Mouse (Mus musculus) kidney, embryonic 16.5 days (tissue): ENCODE data around the gene Adh1. TPM values are rescaled to one million over a fixed set of nuclear protein-coding genes. Genes with fewer than 3 reads are reported as not detected.
A peak's percentile ranks its signal among the peaks of the same experiment; 100 is the strongest.

Source experiments
- ATAC-seq: fragments of 200-750 bp; cut with Nextera tagmentation; 2 replicates; pipeline ENCODE4 v1.8.0; 2017; ENCODE audit warnings: moderate TSS enrichment; ENCODE audit not compliant: low FRiP score, low TSS enrichment
- H3K27ac ChIP-seq: fragments of 300-500 bp; sonication (generic); 2 replicates; pipeline ENCODE4 v1.5.1; 2014; ENCODE audit warnings: low read length
- H3K27me3 ChIP-seq: fragments of 300-500 bp; sonication (generic); 2 replicates; pipeline ENCODE4 v1.6.1; 2014; ENCODE audit warnings: low read length, control low read depth, mixed read lengths; ENCODE audit not compliant: insufficient read depth
- H3K36me3 ChIP-seq: fragments of 300-500 bp; sonication (generic); 2 replicates; pipeline ENCODE4 v1.6.1; 2014; ENCODE audit warnings: low read length, control low read depth, mixed read lengths; ENCODE audit not compliant: insufficient read depth
- H3K4me1 ChIP-seq: fragments of 300-500 bp; sonication (generic); 2 replicates; pipeline ENCODE4 v1.6.1; 2014; ENCODE audit warnings: low read length, control low read depth, mixed read lengths; ENCODE audit not compliant: insufficient read depth
- H3K4me2 ChIP-seq: fragments of 300-500 bp; sonication (generic); replicated peaks from 2 replicates; pipeline ENCODE4 v1.6.1; 2014; ENCODE audit warnings: low read depth, low read length
- H3K4me3 ChIP-seq: fragments of 300-500 bp; sonication (generic); 2 replicates; pipeline ENCODE4 v1.5.1; 2014; ENCODE audit warnings: mild to moderate bottlenecking, low read length
- H3K9ac ChIP-seq: fragments of 300-500 bp; sonication (generic); replicated peaks from 2 replicates; pipeline ENCODE4 v1.6.1; 2014; ENCODE audit warnings: low read length
- H3K9me3 ChIP-seq: fragments of 300-500 bp; sonication (generic); 2 replicates; pipeline ENCODE4 v1.6.1; 2016; ENCODE audit warnings: low read length, control low read depth
- WGBS: fragments of 180-500 bp; shearing (Covaris S2); extraction: QIAGEN DNeasy Blood & Tissue Kit; methylation state at CpG from one replicate; pipeline ENCODE4 v1.1.7; 2014; 5-methylcytosine and 5-hydroxymethylcytosine counted together
- polyA plus RNA-seq: library from polyadenylated mRNA; unstranded; fragments of >200 nt; fragmentation: Nextera tagmentation; extraction: Ambion mirVana; gene quantifications from 2 replicates; pipeline ENCODE4 v1.2.1, GENCODE M21; 2015

Adh1 gene
- polyA plus RNA-seq, 1 experiment from 2014 or later: 115 TPM

DNA sequence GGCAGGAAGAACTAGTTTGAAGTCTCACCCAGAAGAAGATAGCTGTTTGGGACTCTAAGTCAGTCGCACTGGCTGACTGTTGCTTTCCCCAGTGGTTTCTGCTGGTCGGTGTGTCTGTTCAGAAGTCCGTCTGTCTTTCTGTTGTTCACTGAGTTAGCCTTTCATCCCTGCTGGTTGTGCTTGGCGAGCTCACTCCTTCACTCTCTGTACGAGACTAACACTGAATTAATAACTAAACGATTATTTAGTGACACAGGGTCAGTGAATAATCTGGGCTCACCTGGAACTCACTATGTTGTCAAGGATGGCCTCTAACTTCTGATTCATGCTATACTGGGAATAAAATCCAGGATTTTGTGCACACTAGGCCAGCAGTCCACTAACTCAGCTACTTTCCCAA is 21.3 kb upstream of the Adh1 start:
- H3K27me3 ChIP-seq: no peaks in the 10 kb centered on the region
- H3K4me2 ChIP-seq: no peak overlapping the region
- no peak overlapping the region for H3K4me3 ChIP-seq
- 90% methylated on average over 6 of the region's 6 CpGs for WGBS
- no peaks in the 10 kb centered on the region for H3K9me3 ChIP-seq
- no peak for ATAC-seq
- no peaks in the 10 kb centered on the region for H3K36me3 ChIP-seq
- no peak overlapping the region for H3K27ac ChIP-seq
- H3K4me1 ChIP-seq: peaks cover 9% of the 10 kb centered on the region
- H3K9ac ChIP-seq: no peak overlapping the region

DNA sequence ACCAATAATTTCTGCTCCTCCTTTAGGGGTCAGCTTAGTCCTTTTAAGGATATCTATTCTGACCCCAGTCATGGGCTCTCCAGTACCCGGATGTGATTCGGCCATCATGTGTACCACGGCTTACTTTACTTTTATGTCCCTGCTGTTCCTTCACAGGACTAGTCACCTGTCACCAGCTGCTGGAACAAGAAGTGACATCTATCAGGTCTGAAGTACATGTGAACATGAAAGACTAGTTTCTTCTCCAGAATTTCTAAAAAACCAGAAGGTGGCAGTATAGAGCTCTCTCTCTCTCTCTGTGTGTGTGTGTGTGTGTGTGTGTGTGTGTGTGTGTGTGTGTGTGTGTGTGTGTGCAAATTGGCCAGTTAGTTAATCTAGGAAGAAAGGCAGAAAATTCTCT is 20.4 kb upstream of the Adh1 start:
- 69% methylated on average over 3 of the region's 3 CpGs for WGBS
- Histone ChIP-seq H3K4me3 (no peak overlapping the region), H3K36me3 (no peaks in the 10 kb centered on the region), H3K9me3 (no peaks in the 10 kb centered on the region), H3K27me3 (no peaks in the 10 kb centered on the region), H3K4me2 (no peak overlapping the region), H3K27ac (no peak overlapping the region), H3K9ac (no peak overlapping the region), H3K4me1 (peaks cover 9% of the 10 kb centered on the region)
- no peak for ATAC-seq

DNA sequence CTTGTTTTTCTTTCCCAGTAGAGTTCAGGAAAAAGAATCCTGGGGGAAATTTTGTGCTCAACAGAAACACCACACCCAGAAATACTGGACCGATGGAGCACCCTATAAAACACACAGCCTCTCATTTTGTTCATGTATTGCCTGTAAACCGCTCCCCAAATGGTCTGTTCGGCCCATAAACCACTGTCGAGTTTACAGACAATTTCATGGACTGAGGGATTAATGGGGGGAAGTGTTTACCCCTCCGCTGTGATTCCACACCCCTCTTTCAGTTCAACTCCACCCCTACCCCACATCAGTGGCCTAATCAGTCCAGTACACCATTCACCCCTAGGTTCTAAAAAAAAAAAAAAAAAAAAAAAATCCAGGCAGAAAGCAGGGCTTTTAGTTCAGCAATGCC is 19.8 kb upstream of the Adh1 start:
- no peak overlapping the region for H3K4me2 ChIP-seq
- WGBS: 22% methylated on average over 5 of the region's 5 CpGs
- peak; percentile 24; the same call in 1 of the 2 replicates for ATAC-seq
- H3K36me3 ChIP-seq: no peaks in the 10 kb centered on the region
- peak overlapping the region; percentile 48 for H3K27ac ChIP-seq
- H3K9me3 ChIP-seq: no peaks in the 10 kb centered on the region
- H3K4me3 ChIP-seq: no peak overlapping the region
- peaks cover 9% of the 10 kb centered on the region for H3K4me1 ChIP-seq
- no peak overlapping the region for H3K9ac ChIP-seq
- no peaks in the 10 kb centered on the region for H3K27me3 ChIP-seq

DNA sequence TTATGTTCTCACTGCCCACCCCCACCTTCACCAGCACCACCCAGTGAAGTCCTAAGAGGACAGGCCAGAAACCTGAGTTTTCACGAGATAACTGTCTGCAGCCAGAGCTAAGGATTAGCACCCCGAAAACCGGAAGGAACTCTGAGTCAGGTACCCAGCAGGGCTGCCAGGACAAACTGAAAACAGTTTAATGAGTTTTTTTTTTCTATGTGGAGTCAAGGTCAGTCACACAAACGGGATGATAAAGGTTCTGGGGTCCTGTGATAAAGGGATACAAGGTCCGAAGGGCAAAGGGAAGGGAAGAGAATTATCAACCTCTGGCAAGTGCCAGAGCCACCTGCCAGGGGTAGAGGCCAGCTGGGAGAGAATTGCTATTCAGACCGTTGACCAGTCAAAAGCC is 19.4 kb upstream of the Adh1 start:
- no peak for ATAC-seq
- H3K27ac ChIP-seq: peak overlapping the region; percentile 48

DNA sequence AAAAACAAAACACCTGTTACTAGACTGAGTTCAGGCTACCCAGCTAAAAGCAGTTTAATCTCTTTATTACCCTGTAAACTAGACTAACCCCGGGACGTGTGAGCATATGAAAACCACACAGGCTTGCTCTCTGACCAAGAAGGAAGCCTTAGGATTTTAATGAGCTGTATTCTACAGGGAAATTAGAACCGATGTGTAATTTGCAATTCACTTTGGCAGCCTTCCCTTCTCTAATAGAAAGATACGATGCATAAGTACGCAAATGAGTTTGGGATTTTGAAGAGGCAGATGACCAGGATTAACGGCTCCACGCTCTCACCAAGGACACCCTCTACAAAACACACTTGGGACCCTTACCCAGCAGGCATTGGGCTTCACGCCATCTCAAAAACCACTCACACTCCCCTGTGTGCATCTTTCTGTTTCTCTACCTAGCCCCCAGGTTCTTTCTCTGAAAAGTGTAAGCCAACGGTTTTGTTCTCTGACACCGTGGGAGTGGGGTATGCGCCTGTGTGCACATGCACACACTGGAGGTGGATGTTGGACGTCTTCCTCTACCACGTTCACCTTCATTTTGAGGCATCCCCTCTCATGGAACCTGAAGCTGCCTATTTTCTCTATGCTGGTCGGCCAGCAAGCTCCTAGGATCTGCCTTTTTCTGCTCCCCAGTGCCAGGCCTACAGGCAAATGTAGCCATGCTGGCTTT is 18.6 kb upstream of the Adh1 start:
- no peak for ATAC-seq
- H3K9me3 ChIP-seq: no peaks in the 10 kb centered on the region
- H3K36me3 ChIP-seq: no peaks in the 10 kb centered on the region
- H3K4me1 ChIP-seq: peaks cover 17% of the 10 kb centered on the region
- H3K27me3 ChIP-seq: no peaks in the 10 kb centered on the region
- WGBS: 73% methylated on average over 14 of the region's 14 CpGs
- no peak overlapping the region for H3K9ac ChIP-seq
- H3K27ac ChIP-seq: peak overlapping the region; percentile 67
- no peak overlapping the region for H3K4me3 ChIP-seq
- no peak overlapping the region for H3K4me2 ChIP-seq

More for the DNA sequence above, 19.4 kb upstream of the Adh1 start:
- no peaks in the 10 kb centered on the region for H3K27me3 ChIP-seq
- H3K36me3 ChIP-seq: no peaks in the 10 kb centered on the region
- no peak overlapping the region for H3K9ac ChIP-seq
- no peaks in the 10 kb centered on the region for H3K9me3 ChIP-seq
- no peak overlapping the region for H3K4me2 ChIP-seq
- WGBS: 39% methylated on average over 6 of the region's 6 CpGs
- peaks cover 11% of the 10 kb centered on the region for H3K4me1 ChIP-seq
- no peak overlapping the region for H3K4me3 ChIP-seq

DNA sequence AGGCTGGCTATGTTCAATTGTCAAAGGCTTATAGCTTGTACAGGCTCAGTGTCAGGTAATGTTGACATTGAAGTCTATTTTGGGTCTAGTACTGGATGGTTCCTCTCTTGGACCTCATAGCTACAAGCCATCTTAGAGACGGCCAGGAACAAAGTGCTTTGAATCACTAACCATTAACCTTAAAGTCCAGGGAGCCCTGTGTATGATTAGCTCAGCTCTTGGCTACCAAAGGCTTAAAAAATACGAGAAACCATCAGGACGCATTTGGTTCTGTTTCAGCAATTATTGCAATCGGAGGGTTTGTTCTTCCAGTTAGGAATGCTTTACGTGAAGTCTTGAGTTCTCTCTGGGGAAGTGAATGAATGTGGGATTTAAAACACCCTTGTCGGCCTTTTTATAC is 17.9 kb upstream of the Adh1 start:
- Histone ChIP-seq H3K36me3 (no peaks in the 10 kb centered on the region), H3K9me3 (no peaks in the 10 kb centered on the region), H3K4me1 (peaks cover 24% of the 10 kb centered on the region), H3K4me2 (no peak overlapping the region), H3K9ac (no peak overlapping the region), H3K27me3 (no peaks in the 10 kb centered on the region), H3K4me3 (no peak overlapping the region), H3K27ac (peak overlapping the region; percentile 67)
- 0 out of 2 replicates have a peak, but pooled peaks have one; percentile 56 for ATAC-seq
- WGBS: 57% methylated on average over 6 of the region's 6 CpGs

DNA sequence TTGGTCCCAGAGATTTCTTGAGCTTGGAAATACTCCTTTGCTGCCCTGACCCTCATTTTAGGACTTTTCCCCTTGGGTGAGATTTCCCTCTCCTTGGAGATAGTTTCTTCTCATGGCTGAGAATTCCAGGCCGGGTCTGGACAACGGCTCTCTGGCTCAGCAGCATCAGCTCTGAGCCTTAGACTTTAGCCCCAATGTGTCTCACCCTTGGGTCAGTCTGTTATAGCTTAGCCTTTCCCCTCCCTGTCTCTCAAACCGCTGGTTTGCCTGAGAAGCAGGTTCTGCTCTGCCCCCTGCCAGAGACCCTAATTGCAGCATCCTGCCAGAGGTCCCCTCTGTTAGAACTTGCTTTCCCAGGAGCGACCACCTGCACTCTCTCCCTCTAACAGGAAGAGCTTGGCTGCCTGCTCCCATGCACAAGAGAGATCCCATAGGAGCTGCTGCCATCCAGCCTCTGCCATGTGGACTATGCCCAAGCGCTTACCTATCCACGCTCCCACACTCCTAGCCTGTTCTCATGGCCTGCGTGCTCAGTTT is 16.4 kb upstream of the Adh1 start:
- no peaks in the 10 kb centered on the region for H3K36me3 ChIP-seq
- H3K4me1 ChIP-seq: peaks cover 35% of the 10 kb centered on the region
- ATAC-seq: no peak
- peak overlapping the region; percentile 63 for H3K27ac ChIP-seq
- H3K27me3 ChIP-seq: no peaks in the 10 kb centered on the region
- H3K9ac ChIP-seq: no peak overlapping the region
- no peaks in the 10 kb centered on the region for H3K9me3 ChIP-seq
- H3K4me2 ChIP-seq: no peak overlapping the region
- WGBS: 68% methylated on average over 7 of the region's 7 CpGs
- H3K4me3 ChIP-seq: no peak overlapping the region

DNA sequence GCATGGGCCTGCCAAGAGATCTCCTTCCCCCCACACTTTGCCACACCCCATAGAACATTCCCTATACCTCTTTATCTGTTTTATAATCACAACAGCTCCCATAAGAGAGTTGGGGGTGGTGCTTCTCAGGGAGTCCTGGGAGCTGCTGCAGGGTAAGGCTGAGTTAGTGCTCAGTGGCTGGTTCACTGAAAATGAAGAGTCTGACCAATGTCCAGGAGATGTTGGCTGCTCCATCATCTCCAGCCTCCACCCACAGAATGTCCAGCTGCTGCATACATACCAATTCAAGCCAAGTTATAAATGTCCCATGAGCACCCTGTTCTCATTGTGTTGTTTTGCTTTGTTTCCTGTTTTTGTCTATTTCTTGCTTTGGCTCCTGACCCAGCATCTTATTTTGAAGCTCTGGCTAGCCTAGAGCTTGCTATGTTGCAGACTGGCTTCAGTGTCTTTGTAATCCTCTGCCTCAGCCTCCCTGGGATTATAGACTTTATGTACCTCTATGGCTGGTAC is 14.2 kb upstream of the Adh1 start:
- Histone ChIP-seq H3K9me3 (no peaks in the 10 kb centered on the region), H3K4me3 (no peak overlapping the region), H3K4me1 (peaks cover 29% of the 10 kb centered on the region), H3K4me2 (no peak overlapping the region), H3K27ac (no peak overlapping the region), H3K27me3 (no peaks in the 10 kb centered on the region), H3K36me3 (no peaks in the 10 kb centered on the region), H3K9ac (no peak overlapping the region)
- ATAC-seq: no peak

DNA sequence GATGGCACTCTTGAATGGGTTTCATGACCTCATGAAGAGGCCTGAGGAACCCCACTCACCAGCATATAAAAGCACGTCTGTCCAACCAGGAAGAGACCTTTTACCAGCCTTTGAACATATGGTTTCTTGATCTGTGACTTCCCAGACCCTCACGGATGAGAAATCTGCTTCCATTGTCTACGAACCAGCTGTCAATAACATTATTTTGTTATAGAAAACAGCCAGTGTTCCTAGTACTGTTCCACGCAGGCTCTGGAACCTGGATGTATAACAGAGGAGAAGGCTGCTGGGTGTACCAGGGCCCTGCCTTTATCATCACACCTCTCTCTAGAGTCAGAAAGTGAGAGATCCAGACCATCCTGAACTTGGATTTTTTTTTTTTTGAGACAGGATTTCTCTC is 13.6 kb upstream of the Adh1 start:
- Histone ChIP-seq H3K27ac (peak overlapping the region; percentile 82; the same call in 1 of the 2 replicates), H3K36me3 (no peaks in the 10 kb centered on the region), H3K9me3 (no peaks in the 10 kb centered on the region), H3K4me1 (peaks cover 27% of the 10 kb centered on the region), H3K27me3 (no peaks in the 10 kb centered on the region), H3K4me3 (no peak overlapping the region), H3K9ac (no peak overlapping the region), H3K4me2 (no peak overlapping the region)
- no peak for ATAC-seq
- WGBS: 90% methylated on average over 4 of the region's 4 CpGs

DNA sequence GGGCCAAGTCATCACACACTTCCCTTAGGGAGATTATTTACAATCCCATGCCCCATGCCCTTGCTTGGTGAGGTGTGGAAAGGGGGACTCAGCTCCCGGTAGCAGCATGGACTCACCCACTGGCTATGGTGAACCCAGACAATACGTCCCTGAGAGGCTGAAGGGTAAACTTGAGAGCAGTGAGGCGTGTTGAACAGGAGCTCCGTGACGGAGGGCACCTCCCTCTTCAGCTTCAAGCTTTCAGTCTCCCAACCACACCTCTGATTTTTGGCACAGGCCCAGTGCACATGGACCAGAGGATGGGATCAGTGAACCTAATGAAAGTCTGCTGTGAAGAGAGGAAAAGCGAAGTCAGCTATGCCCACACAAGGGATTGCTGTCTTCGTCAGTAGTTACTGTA is 12.8 kb upstream of the Adh1 start:
- Histone ChIP-seq H3K4me3 (no peak overlapping the region), H3K4me2 (no peak overlapping the region; the same call in 1 of the 2 replicates), H3K27me3 (no peaks in the 10 kb centered on the region), H3K36me3 (no peaks in the 10 kb centered on the region), H3K4me1 (peaks cover 26% of the 10 kb centered on the region), H3K27ac (peak overlapping the region; percentile 82), H3K9ac (0 out of 2 replicates have a peak overlapping the region, but pooled peaks have one; percentile 12), H3K9me3 (no peaks in the 10 kb centered on the region)
- 29% methylated on average over 7 of the region's 7 CpGs for WGBS
- peak; percentile 97 for ATAC-seq
